Mouse (Mus musculus): ENCODE results near the gene Psme1. TPM values are rescaled to one million over a fixed set of nuclear protein-coding genes. Genes with fewer than 3 reads are reported as not detected.

Psme1 gene
- polyA plus RNA-seq, 1 experiment from 2014 or later: 168 TPM

DNA sequence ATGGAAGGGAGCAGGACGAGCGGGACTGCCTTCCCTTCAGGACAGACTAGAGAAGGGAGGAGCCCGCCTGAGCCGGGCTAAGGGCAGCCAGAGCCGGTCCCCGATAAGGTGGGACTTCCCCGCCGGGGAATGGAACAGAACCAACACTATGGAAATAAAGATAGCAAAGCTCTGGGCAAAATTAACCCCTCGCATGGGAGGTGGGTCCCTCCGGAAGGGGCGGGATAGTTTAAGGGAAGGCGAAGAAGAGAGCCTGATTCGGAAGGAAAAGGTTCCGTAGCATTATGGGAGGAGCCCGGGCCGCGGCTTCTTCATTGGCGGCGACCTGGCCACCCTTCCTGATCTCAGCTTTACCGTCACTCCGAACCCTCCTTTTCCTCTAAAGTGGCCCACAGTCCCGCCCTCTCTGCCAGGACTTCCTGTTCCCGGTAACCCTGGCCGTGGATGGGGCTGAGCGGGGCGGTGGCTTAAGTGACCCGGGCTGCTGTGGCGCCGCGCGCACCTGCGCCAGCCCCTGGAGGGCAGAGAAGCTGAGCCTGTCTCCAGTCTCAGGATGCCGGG is 13.5 kb downstream of the Psme1 start, which contains the start of gene Rnf31:
Gene Rnf31 (plus strand): TSS at position 378 of the 561 bp plus-strand sequence.
- peaks cover 16% of the 10 kb centered on the region for H3K4me1 ChIP-seq (ENCODE audit: insufficient read depth, low read length)
- peak within 1 kb of the TSS; percentile 100 for H3K27ac ChIP-seq (ENCODE audit: low read length)
- 0% methylated on average over 33 of the region's 33 CpGs for WGBS
- H3K9ac ChIP-seq (replicated peaks; ENCODE audit: low read length): peak within 1 kb of the TSS; percentile 90
- H3K9me3 ChIP-seq (ENCODE audit: low read length): no peaks in the 10 kb centered on the region
- H3K4me2 ChIP-seq (replicated peaks; ENCODE audit: low read depth, low read length): peak within 1 kb of the TSS; percentile 78
- H3K27me3 ChIP-seq (ENCODE audit: insufficient read depth, low read length): no peaks in the 10 kb centered on the region
- H3K36me3 ChIP-seq (ENCODE audit: insufficient read depth, low read length): peaks cover 40% of the 10 kb centered on the region
- H3K4me3 ChIP-seq (ENCODE audit: low read length): peak within 1 kb of the TSS; percentile 97
- peak; percentile 94 for ATAC-seq (ENCODE audit: low FRiP score, low TSS enrichment)

DNA sequence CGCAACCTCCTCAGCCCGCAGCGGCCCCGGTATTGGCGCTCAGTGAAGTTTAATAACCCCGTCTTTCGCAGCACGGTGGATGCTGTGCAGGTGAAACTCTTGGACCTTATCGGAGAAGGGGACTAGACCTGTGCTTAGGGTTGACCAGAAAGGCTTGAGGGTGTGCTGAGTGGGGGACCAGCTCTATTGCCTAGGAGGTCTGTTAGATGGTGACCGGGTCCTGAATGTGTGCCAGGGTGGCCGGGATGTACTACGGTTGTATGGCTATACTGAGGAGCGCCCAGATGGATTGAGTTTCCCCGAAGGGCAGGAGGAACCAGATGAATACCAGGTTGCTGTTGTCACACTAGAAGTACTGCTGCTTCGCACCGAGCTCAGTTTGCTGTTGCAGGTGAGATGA is 14.3 kb downstream of the Psme1 start:
- Histone ChIP-seq H3K9ac (replicated peaks; ENCODE audit: low read length) (peak overlapping the region; percentile 90), H3K36me3 (ENCODE audit: insufficient read depth, low read length) (peaks cover 45% of the 10 kb centered on the region), H3K27ac (ENCODE audit: low read length) (peak overlapping the region; percentile 100), H3K4me1 (ENCODE audit: insufficient read depth, low read length) (peaks cover 16% of the 10 kb centered on the region), H3K27me3 (ENCODE audit: insufficient read depth, low read length) (no peaks in the 10 kb centered on the region), H3K9me3 (ENCODE audit: low read length) (no peaks in the 10 kb centered on the region), H3K4me3 (ENCODE audit: low read length) (peak overlapping the region; percentile 97), H3K4me2 (replicated peaks; ENCODE audit: low read depth, low read length) (peak overlapping the region; percentile 78)
- ATAC-seq (ENCODE audit: low FRiP score, low TSS enrichment): no peak
- 2% methylated on average over 16 of the region's 16 CpGs for WGBS

GRCm38 (mm10) chr14:55596036-55596690 is 18.2 kb downstream of the Psme1 start:
- H3K27ac ChIP-seq (ENCODE audit: low read length): no peak overlapping the region
- H3K4me3 ChIP-seq (ENCODE audit: low read length): no peak overlapping the region
- H3K27me3 ChIP-seq (ENCODE audit: insufficient read depth, low read length): no peaks in the 10 kb centered on the region
- H3K4me1 ChIP-seq (ENCODE audit: insufficient read depth, low read length): peaks cover 12% of the 10 kb centered on the region
- WGBS: 83% methylated on average over 13 of the region's 13 CpGs
- H3K4me2 ChIP-seq (replicated peaks; ENCODE audit: low read depth, low read length): no peak overlapping the region
- H3K9ac ChIP-seq (replicated peaks; ENCODE audit: low read length): no peak overlapping the region
- no peaks in the 10 kb centered on the region for H3K9me3 ChIP-seq (ENCODE audit: low read length)
- ATAC-seq (ENCODE audit: low FRiP score, low TSS enrichment): no peak
- peaks cover 58% of the 10 kb centered on the region for H3K36me3 ChIP-seq (ENCODE audit: insufficient read depth, low read length)

DNA sequence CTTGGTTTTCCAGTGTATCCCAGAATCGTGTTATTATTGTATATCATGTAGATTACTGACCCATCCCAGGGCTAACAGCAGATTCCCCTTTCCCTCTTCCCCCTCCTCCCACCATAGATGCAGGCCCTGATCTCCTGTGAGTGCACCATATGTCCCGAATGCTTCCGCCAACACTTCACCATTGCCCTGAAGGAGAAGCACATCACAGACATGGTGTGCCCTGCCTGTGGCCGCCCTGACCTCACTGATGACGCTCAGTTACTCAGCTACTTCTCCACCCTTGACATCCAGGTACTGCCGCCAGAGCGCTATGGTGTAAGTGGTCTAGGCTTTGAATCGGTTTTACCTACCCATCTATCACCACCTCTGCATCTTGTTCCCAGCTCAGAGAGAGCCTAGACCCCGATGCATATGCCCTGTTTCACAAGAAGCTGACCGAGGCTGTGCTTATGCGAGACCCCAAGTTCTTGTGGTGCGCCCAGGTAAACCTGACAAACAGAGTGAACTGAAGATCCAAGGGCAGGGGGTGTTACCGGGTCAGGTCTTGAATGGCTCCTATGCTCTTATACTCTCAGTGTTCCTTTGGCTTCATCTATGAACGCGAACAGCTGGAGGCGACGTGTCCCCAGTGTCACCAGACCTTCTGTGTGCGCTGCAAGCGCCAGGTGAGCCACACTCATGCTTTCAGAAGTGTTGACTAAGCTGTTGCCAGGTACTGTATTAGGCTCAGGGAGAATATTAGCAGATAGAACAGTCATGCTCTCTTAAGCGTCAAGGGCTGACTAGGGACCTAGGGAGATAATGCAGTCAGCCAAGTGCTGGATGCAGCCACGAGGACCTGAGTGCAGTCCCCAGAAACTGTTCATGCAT is 20.8 kb downstream of the Psme1 start:
- Histone ChIP-seq H3K27me3 (ENCODE audit: insufficient read depth, low read length) (no peaks in the 10 kb centered on the region), H3K4me2 (replicated peaks; ENCODE audit: low read depth, low read length) (no peak overlapping the region), H3K9ac (replicated peaks; ENCODE audit: low read length) (no peak overlapping the region), H3K36me3 (ENCODE audit: insufficient read depth, low read length) (peaks cover 74% of the 10 kb centered on the region), H3K4me3 (ENCODE audit: low read length) (no peak overlapping the region), H3K27ac (ENCODE audit: low read length) (no peak overlapping the region), H3K9me3 (ENCODE audit: low read length) (no peaks in the 10 kb centered on the region), H3K4me1 (ENCODE audit: insufficient read depth, low read length) (peaks cover 5% of the 10 kb centered on the region)
- ATAC-seq (ENCODE audit: low FRiP score, low TSS enrichment): no peak
- 88% methylated on average over 21 of the region's 21 CpGs for WGBS

DNA sequence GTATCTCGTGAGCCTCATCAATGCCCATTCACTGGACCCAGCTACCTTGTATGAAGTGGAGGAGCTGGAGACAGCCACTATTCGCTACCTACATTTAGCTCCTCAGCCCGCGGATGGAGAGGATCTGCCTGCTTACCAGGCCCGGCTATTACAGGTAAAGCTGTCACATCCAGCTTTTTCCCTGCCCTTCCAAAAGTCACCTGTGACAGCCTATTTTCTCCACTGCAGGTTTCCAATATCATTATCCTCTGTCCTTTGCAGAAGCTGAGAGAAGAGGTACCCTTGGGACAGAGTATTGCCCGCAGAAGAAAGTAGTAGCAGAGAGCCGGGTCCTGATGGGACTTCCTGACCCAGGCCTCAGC is 25.3 kb downstream of the Psme1 start, which contains the start of gene Irf9:
Gene Irf9 (plus strand): TSS at position 301 of the 362 bp plus-strand sequence.
- peak within 1 kb of the TSS; percentile 49 for H3K4me3 ChIP-seq (ENCODE audit: low read length)
- no peaks in the 10 kb centered on the region for H3K27me3 ChIP-seq (ENCODE audit: insufficient read depth, low read length)
- H3K9me3 ChIP-seq (ENCODE audit: low read length): no peaks in the 10 kb centered on the region
- peak within 1 kb of the TSS; percentile 66 for H3K9ac ChIP-seq (replicated peaks; ENCODE audit: low read length)
- peaks cover 60% of the 10 kb centered on the region for H3K36me3 ChIP-seq (ENCODE audit: insufficient read depth, low read length)
- peaks cover 12% of the 10 kb centered on the region for H3K4me1 ChIP-seq (ENCODE audit: insufficient read depth, low read length)
- no peak for ATAC-seq (ENCODE audit: low FRiP score, low TSS enrichment)
- peak within 1 kb of the TSS; percentile 86 for H3K27ac ChIP-seq (ENCODE audit: low read length)
- WGBS: 76% methylated on average over 7 of the region's 7 CpGs
- H3K4me2 ChIP-seq (replicated peaks; ENCODE audit: low read depth, low read length): peak within 1 kb of the TSS; percentile 64

- peak overlapping the region; percentile 86 for H3K27ac ChIP-seq (ENCODE audit: low read length)
- H3K9me3 ChIP-seq (ENCODE audit: low read length): no peaks in the 10 kb centered on the region
- peaks cover 12% of the 10 kb centered on the region for H3K4me1 ChIP-seq (ENCODE audit: insufficient read depth, low read length)
- peaks cover 61% of the 10 kb centered on the region for H3K36me3 ChIP-seq (ENCODE audit: insufficient read depth, low read length)
- 11% methylated on average over 19 of the region's 19 CpGs for WGBS
- ATAC-seq (ENCODE audit: low FRiP score, low TSS enrichment): peak; percentile 93
- peak overlapping the region; percentile 64 for H3K4me2 ChIP-seq (replicated peaks; ENCODE audit: low read depth, low read length)
- H3K27me3 ChIP-seq (ENCODE audit: insufficient read depth, low read length): no peaks in the 10 kb centered on the region
- H3K9ac ChIP-seq (replicated peaks; ENCODE audit: low read length): peak overlapping the region; percentile 66
- H3K4me3 ChIP-seq (ENCODE audit: low read length): peak overlapping the region; percentile 49
These were observed 26.0 kb downstream of the Psme1 start for GRCm38 (mm10) chr14:55603633-55604576.

DNA sequence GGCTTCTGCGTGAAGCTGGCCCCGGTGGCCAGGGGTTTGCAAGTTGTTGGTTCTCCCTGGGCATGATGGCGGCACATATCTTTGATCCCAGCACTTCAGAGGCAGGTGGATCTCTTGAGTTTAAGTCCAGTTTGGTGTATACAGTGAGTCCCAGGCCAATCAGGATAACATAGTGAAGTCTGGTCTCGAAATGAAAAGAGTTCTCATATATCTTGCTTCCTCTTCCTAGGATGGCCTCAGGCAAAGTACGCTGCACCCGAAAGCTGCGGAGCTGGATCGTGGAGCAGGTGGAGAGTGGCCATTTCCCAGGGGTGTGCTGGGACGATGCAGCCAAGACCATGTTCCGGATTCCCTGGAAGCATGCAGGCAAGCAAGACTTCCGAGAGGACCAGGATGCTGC is 26.9 kb downstream of the Psme1 start:
- no peaks in the 10 kb centered on the region for H3K9me3 ChIP-seq (ENCODE audit: low read length)
- H3K9ac ChIP-seq (replicated peaks; ENCODE audit: low read length): no peak overlapping the region
- peak overlapping the region; percentile 86; the same call in 1 of the 2 replicates for H3K27ac ChIP-seq (ENCODE audit: low read length)
- H3K4me1 ChIP-seq (ENCODE audit: insufficient read depth, low read length): peaks cover 12% of the 10 kb centered on the region
- ATAC-seq (ENCODE audit: low FRiP score, low TSS enrichment): no peak
- H3K36me3 ChIP-seq (ENCODE audit: insufficient read depth, low read length): peaks cover 58% of the 10 kb centered on the region
- 85% methylated on average over 11 of the region's 11 CpGs for WGBS
- H3K4me2 ChIP-seq (replicated peaks; ENCODE audit: low read depth, low read length): peak overlapping the region; percentile 64
- no peaks in the 10 kb centered on the region for H3K27me3 ChIP-seq (ENCODE audit: insufficient read depth, low read length)
- peak overlapping the region; percentile 49; the same call in 1 of the 2 replicates for H3K4me3 ChIP-seq (ENCODE audit: low read length)

GRCm38 (mm10) chr14:55605743-55606459 is 28.0 kb downstream of the Psme1 start:
- H3K9me3 ChIP-seq (ENCODE audit: low read length): no peaks in the 10 kb centered on the region
- no peak for ATAC-seq (ENCODE audit: low FRiP score, low TSS enrichment)
- peaks cover 53% of the 10 kb centered on the region for H3K36me3 ChIP-seq (ENCODE audit: insufficient read depth, low read length)
- no peak overlapping the region for H3K27ac ChIP-seq (ENCODE audit: low read length)
- H3K4me3 ChIP-seq (ENCODE audit: low read length): no peak overlapping the region
- WGBS: 93% methylated on average over 16 of the region's 16 CpGs
- H3K4me2 ChIP-seq (replicated peaks; ENCODE audit: low read depth, low read length): no peak overlapping the region
- peaks cover 12% of the 10 kb centered on the region for H3K4me1 ChIP-seq (ENCODE audit: insufficient read depth, low read length)
- no peaks in the 10 kb centered on the region for H3K27me3 ChIP-seq (ENCODE audit: insufficient read depth, low read length)
- no peak overlapping the region for H3K9ac ChIP-seq (replicated peaks; ENCODE audit: low read length)

Measured in kidney, embryonic 16.5 days (tissue).